Mouse (Mus musculus) G1E (cell line): ENCODE results near the gene Olfr195.

ENCODE experiments used
- CTCF ChIP-seq: IDR thresholded peaks from 2 replicates; pipeline ENCODE4 v1.5.1; 2012; ENCODE audit warnings: low read depth, low read length, inconsistent platforms, mixed read lengths
- TAL1 ChIP-seq: conservative IDR thresholded peaks from 2 replicates; pipeline ENCODE4 v1.6.1; 2012; ENCODE audit warnings: low read depth, low read length, inconsistent platforms, mixed read lengths

- TF ChIP-seq CTCF (no peak), TAL1 (no peak)
Measured at GRCm38 (mm10) chr16:59120969-59121368, 25.9 kb upstream of the Olfr195 start, which contains the start of gene Olfr194.
